Mouse (Mus musculus): ENCODE data around the gene Trpm5. TPM values are rescaled to one million over a fixed set of nuclear protein-coding genes. Genes with fewer than 3 reads are reported as not detected.

The Trpm5 gene
- total and polyA plus RNA-seq, 3 experiments, result 1.7 to 1.9 TPM; not detected in 1

DNA sequence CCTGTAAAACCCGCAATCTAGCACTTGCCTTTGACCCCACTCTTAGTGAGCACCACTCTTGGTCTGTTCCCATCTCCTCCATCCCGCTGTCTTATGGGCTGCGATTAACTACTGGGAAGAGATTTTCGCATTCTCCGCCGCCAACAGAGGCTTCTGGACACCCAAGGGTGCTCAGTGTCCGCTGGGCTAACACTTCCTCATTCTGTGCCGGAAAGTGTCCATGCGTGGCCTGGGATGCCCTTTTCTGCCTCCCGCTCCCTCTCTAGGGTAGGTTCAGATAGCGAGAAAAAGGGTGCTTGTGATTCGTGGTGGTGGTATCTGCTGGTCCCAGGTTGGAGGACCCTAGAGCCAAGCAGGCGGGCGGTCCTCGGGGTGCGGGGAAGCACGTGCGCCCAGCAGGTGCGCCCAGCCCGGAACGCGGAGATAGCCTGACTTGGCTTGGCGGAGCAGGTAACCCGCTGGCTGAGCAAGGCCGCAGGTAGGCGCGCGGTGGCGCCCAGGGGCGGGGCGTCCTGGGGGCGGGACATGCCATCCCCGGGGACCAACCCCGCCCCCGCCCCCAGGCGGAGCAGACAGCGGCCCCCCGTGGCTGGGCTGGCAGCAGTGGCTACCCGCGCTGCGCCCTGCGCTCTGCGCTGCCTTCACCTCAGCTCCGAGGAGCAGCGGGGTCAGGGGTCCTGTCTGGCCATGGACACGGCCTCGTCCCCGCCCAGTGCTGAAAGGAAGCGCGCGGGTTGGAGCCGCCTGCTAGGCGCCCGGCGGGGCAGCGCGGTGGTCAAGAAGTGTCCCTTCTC, 12.4 kb upstream of the Trpm5 start (continued):
- TF ChIP-seq BHLHE40 (IDR thresholded peaks at IDR 0.05; ENCODE audit: borderline replicate concordance, low read depth, low read length) (peak; percentile 52; the same call in 1 of the 2 replicates), MAX (IDR thresholded peaks at IDR 0.05; ENCODE audit: low read length) (0 out of 2 replicates have a peak, but pooled peaks have one; percentile 25), HCFC1 (IDR thresholded peaks at IDR 0.05; ENCODE audit: low read depth, low read length) (no peak), CHD2 (IDR thresholded peaks at IDR 0.05; ENCODE audit: low read length) (no peak), MAZ (IDR thresholded peaks at IDR 0.05; ENCODE audit: low read depth, low read length) (no peak), SIN3A (IDR thresholded peaks at IDR 0.05; ENCODE audit: low read length) (no peak; the same call in 1 of the 2 replicates), POLR2AphosphoS5 (IDR thresholded peaks at IDR 0.05; ENCODE audit: borderline replicate concordance, low read depth, low read length) (no peak), RCOR1 (IDR thresholded peaks at IDR 0.05; ENCODE audit: low read depth, low read length) (no peak), POLR2A (IDR thresholded peaks at IDR 0.05; ENCODE audit: control insufficient read depth in 1 of 2, insufficient read depth in 1 of 2, low read depth in 1 of 2, low read length in 2 of 2, poor library complexity in 1 of 2) (no peak), KAT2A (conservative IDR thresholded peaks at IDR 0.05; ENCODE audit: low read depth, low read length) (no peak), E2F4 (IDR thresholded peaks at IDR 0.05; ENCODE audit: borderline replicate concordance, low read depth, low read length) (no peak), CHD1 (IDR thresholded peaks at IDR 0.05; ENCODE audit: low read depth, low read length) (no peak), ZC3H11A (IDR thresholded peaks at IDR 0.05; ENCODE audit: low read depth, low read length) (no peak), JUND (IDR thresholded peaks at IDR 0.05; ENCODE audit: low read depth, low read length) (no peak), RAD21 (IDR thresholded peaks at IDR 0.05; ENCODE audit: low read depth, low read length) (no peak), EP300 (IDR thresholded peaks at IDR 0.05; ENCODE audit: low read depth in 1 of 2, low read length in 2 of 2) (0 out of 4 replicates have a peak, but pooled peaks of 1 of the 2 experiments have one; percentile 4)

DNA sequence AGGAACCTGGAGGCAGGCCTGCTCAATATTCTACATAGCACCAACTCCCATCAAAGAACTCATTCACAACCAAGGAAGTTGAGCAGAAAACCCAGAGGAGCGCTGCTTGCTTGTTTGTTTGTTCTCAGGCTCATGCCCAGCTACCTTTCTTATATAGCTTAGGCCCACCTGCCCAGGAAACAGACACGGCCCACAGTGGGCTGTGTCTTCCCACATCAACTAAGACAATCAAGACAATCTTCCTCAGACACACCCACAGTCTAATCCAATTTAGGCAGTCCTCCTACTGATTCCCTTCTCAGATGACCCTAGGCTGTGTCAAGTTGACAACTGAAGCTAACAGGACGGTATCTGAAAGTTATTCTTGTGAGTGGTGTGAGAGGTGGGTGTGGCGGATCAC, 11.6 kb upstream of the Trpm5 start, which contains the start of gene Kcnq1:
Gene Kcnq1, plus strand, starts transcription at position 301 of the 400 bp plus-strand sequence.
- Histone ChIP-seq H3K9ac (ENCODE audit: control insufficient read depth, low read depth, low read length, poor library complexity, severe bottlenecking) (peak within 1 kb of the TSS; percentile 29), H3K4me3 (ENCODE audit: control insufficient read depth in 1 of 2, insufficient read depth in 1 of 2, low read depth in 2 of 2, low read length in 2 of 2) (peak within 1 kb of the TSS; percentile 38 to 41; a peak in 3 of 4 replicates)
- TF ChIP-seq POLR2AphosphoS2 (IDR thresholded peaks at IDR 0.05; ENCODE audit: low read length) (no peak), MAZ (IDR thresholded peaks at IDR 0.05; ENCODE audit: low read depth, low read length) (no peak), NELFE (IDR thresholded peaks at IDR 0.05; ENCODE audit: low read depth, low read length) (no peak), SIN3A (IDR thresholded peaks at IDR 0.05; ENCODE audit: low read length) (no peak), ZKSCAN1 (IDR thresholded peaks at IDR 0.05; ENCODE audit: low read depth, low read length) (no peak), SMC3 (IDR thresholded peaks at IDR 0.05; ENCODE audit: low read depth, low read length) (no peak), JUND (IDR thresholded peaks at IDR 0.05; ENCODE audit: low read depth, low read length) (no peak), MYC (IDR thresholded peaks at IDR 0.05; ENCODE audit: low read depth, low read length) (no peak), RCOR1 (IDR thresholded peaks at IDR 0.05; ENCODE audit: low read depth, low read length) (no peak), CHD2 (IDR thresholded peaks at IDR 0.05; ENCODE audit: low read length) (no peak), MYB (IDR thresholded peaks at IDR 0.05; ENCODE audit: low read depth, low read length) (no peak)

More for the DNA sequence above, 11.6 kb upstream of the Trpm5 start, which contains the start of gene Kcnq1:
- no peak for DNase-seq (ENCODE audit: low read depth, low spot score)
- Histone ChIP-seq H3K79me2 (ENCODE audit: control insufficient read depth, insufficient read depth, low read length, poor library complexity) (no peaks in the 10 kb centered on the region), H3K9me3 (replicated peaks; ENCODE audit: insufficient read depth, low read length) (no peaks in the 10 kb centered on the region), H3K27ac (ENCODE audit: control insufficient read depth, low read depth, low read length) (peak within 1 kb of the TSS; percentile 64), H3K36me3 (ENCODE audit: control insufficient read depth in 1 of 2, insufficient read depth in 2 of 2, low read length in 2 of 2) (peaks cover 0 to 19% of the 10 kb centered on the region in 2 experiments; a peak in 2 of 4 replicates), H3K4me1 (ENCODE audit: control insufficient read depth in 1 of 2, insufficient read depth in 2 of 2, low read length in 2 of 2) (peaks cover 14 to 26% of the 10 kb centered on the region in 2 experiments), H3K27me3 (ENCODE audit: control insufficient read depth in 1 of 2, insufficient read depth in 2 of 2, low read length in 2 of 2) (peaks cover 0 to 1% of the 10 kb centered on the region in 2 experiments; a peak in 1 of 4 replicates)

Data from MEL (cell line).